In the genomic region with DNA sequence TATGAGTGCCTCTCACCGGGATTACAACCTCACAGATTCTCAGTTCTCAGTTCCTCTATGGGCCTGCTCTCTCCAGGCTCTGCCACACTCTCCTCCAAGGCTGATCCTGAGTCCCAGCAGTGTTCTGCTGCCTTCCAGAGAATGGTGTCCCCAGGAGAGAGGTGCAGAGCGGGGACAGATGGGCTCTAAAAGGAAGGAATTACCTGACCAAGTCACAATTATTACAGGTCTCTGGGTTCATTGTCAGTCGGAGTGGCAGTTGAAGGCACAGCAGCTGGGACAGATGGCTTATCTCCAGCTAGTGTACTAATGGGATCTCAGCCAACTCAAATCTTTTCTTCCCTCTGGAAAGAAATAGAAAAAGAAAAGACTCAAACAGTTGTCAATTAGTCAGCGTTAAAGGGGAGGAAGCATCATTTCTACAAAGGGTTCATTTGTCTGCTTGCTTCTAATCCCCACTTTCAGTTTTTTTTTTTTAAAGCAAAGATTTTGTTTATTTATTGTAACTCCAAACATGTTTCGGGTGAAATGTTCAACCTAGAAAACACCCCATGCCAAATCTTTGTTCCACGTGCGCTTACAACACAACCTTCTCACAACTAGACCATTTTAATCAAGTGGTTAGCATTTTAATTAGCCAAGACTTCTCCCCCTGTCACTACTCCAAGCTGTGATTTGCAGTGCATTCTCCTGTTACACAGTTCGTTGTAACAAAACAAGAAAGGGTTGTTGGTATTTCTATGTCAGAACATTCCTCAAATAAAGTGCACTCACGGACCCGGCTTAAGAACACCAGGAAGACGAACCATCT, we compare ENCODE assay signal across 12 mouse cellular contexts.
DNase-seq lines count a peak whose midpoint lies in the region; ATAC-seq lines count a peak whose summit lies in the region.
"Had no signal": no experiment of that assay in that cellular context is flagged by ENCODE, and none has a peak within 500 bp of the region (broad histone marks: within the 10 kb centered on the region; RNA-seq: fewer than 3 reads in every experiment).

No protein-coding gene starts in this region.

- H3K27ac ChIP-seq in embryonic facial prominence, embryonic 14.5 days (replicated peaks; ENCODE audit: low read depth, low read length), result no peak overlapping the region
- H3K27ac ChIP-seq in forebrain, embryonic 16.5 days (ENCODE audit: low read length), result peak overlapping the region; percentile 86
- peak overlapping the region; percentile 3; the same call in 1 of the 2 replicates for H3K27ac ChIP-seq in midbrain, embryonic 15.5 days
- H3K27ac ChIP-seq: embryonic facial prominence, embryonic 12.5 days; gastrocnemius, adult 2 months; liver, embryonic 14.5 days had no signal

- 55% methylated on average over 11 of the region's 11 CpGs for WGBS in embryonic facial prominence, embryonic 14.5 days
- 5% methylated on average over 11 of the region's 11 CpGs for WGBS in forebrain, embryonic 16.5 days
- WGBS in midbrain, embryonic 15.5 days, result 40% methylated on average over 11 of the region's 11 CpGs

- H3K4me2 ChIP-seq in embryonic facial prominence, embryonic 14.5 days (ENCODE audit: low read depth, low read length), result no peak overlapping the region
- H3K4me2 ChIP-seq in forebrain, embryonic 16.5 days (ENCODE audit: low read length), result peak overlapping the region; percentile 15; the same call in 1 of the 2 replicates
- H3K4me2 ChIP-seq in midbrain, embryonic 15.5 days, result no peak overlapping the region
- H3K4me2 ChIP-seq: embryonic facial prominence, embryonic 12.5 days had no signal

- no peak overlapping the region for H3K4me3 ChIP-seq in embryonic facial prominence, embryonic 14.5 days (ENCODE audit: low read depth, low read length)
- H3K4me3 ChIP-seq in forebrain, embryonic 16.5 days (replicated peaks; ENCODE audit: low read length), result no peak overlapping the region
- H3K4me3 ChIP-seq in midbrain, embryonic 15.5 days, result no peak overlapping the region
- H3K4me3 ChIP-seq: embryonic facial prominence, embryonic 12.5 days; gastrocnemius, adult 2 months had no signal

- H3K36me3 ChIP-seq in embryonic facial prominence, embryonic 14.5 days (ENCODE audit: control insufficient read depth, insufficient read depth, low read length), result no peaks in the 10 kb centered on the region
- no peaks in the 10 kb centered on the region for H3K36me3 ChIP-seq in forebrain, embryonic 16.5 days (ENCODE audit: control insufficient read depth, insufficient read depth)
- H3K36me3 ChIP-seq in midbrain, embryonic 15.5 days (replicated peaks), result no peaks in the 10 kb centered on the region
- H3K36me3 ChIP-seq: embryonic facial prominence, embryonic 12.5 days had no signal

- no peaks in the 10 kb centered on the region for H3K4me1 ChIP-seq in embryonic facial prominence, embryonic 14.5 days (ENCODE audit: control insufficient read depth, insufficient read depth, low read length)
- peaks cover 13% of the 10 kb centered on the region for H3K4me1 ChIP-seq in forebrain, embryonic 16.5 days (replicated peaks; ENCODE audit: control insufficient read depth, insufficient read depth, low read length)
- no peaks in the 10 kb centered on the region for H3K4me1 ChIP-seq in midbrain, embryonic 15.5 days
- H3K4me1 ChIP-seq: embryonic facial prominence, embryonic 12.5 days had no signal

- ATAC-seq in embryonic facial prominence, embryonic 14.5 days (ENCODE audit: low read depth), result peak; percentile 71
- ATAC-seq in forebrain, embryonic 16.5 days, result peak; percentile 84
- 0 out of 2 replicates have a peak, but pooled peaks have one; percentile 24 for ATAC-seq in midbrain, embryonic 15.5 days (replicated peaks)

- DNase-seq in layer of hippocampus, adult 9-10 months (ENCODE audit: low spot score), result peak; percentile 2
- no peak for DNase-seq in layer of hippocampus, adult 11-12 months (ENCODE audit: low spot score)
- peak; percentile 66 for DNase-seq in embryonic facial prominence, embryonic 14.5 days (ENCODE audit: low spot score)
- DNase-seq in adrenal gland, postnatal 4 days (ENCODE audit: low spot score in 2 of 2), result no peak
- no peak for DNase-seq in natural killer cell, adult 2 months (ENCODE audit: low spot score in 2 of 2)
- DNase-seq: adrenal gland, adult 8-10 months; gastrocnemius, adult 2 months; kidney, adult 18-20 months had no signal

- H3K9me3 ChIP-seq in embryonic facial prominence, embryonic 14.5 days (ENCODE audit: control insufficient read depth, low read length), result no peaks in the 10 kb centered on the region
- H3K9me3 ChIP-seq in forebrain, embryonic 16.5 days (ENCODE audit: control insufficient read depth, low read length), result no peaks in the 10 kb centered on the region
- no peaks in the 10 kb centered on the region for H3K9me3 ChIP-seq in midbrain, embryonic 15.5 days
- H3K9me3 ChIP-seq: embryonic facial prominence, embryonic 12.5 days had no signal

- H3K9ac ChIP-seq in embryonic facial prominence, embryonic 14.5 days (ENCODE audit: low read depth, low read length), result no peak overlapping the region
- H3K9ac ChIP-seq in forebrain, embryonic 16.5 days (replicated peaks; ENCODE audit: low read depth, low read length), result no peak overlapping the region
- no peak overlapping the region for H3K9ac ChIP-seq in midbrain, embryonic 15.5 days
- H3K9ac ChIP-seq: embryonic facial prominence, embryonic 12.5 days; liver, embryonic 14.5 days had no signal

- H3K27me3 ChIP-seq in embryonic facial prominence, embryonic 14.5 days (replicated peaks; ENCODE audit: control insufficient read depth, insufficient read depth, low read length), result no peaks in the 10 kb centered on the region
- no peaks in the 10 kb centered on the region for H3K27me3 ChIP-seq in forebrain, embryonic 16.5 days (replicated peaks; ENCODE audit: control insufficient read depth, insufficient read depth, low read length)
- no peaks in the 10 kb centered on the region for H3K27me3 ChIP-seq in midbrain, embryonic 15.5 days (replicated peaks)
- H3K27me3 ChIP-seq: embryonic facial prominence, embryonic 12.5 days had no signal

Comparison
In these comparisons a context has a peak if more than half of its experiments do, and no peak if none do; other contexts are left out.
1. DNase-seq: peak in layer of hippocampus, adult 9-10 months (single experiment) and embryonic facial prominence, embryonic 14.5 days (single experiment); none in layer of hippocampus, adult 11-12 months (single experiment), adrenal gland, postnatal 4 days (0 of 2) and natural killer cell, adult 2 months (0 of 2).
2. ATAC-seq: peak in every context shown above with its lines; median percentile 84 in forebrain, embryonic 16.5 days; 71 in embryonic facial prominence, embryonic 14.5 days; 24 in midbrain, embryonic 15.5 days.